Mouse (Mus musculus) CH12.LX (cell line): Measurements from ENCODE around the gene Pde4b. TPM values are rescaled to one million over a fixed set of nuclear protein-coding genes. Genes with fewer than 3 reads are reported as not detected.

Experiments
- DNase-seq: peaks from one replicate; pipeline ENCODE4 v3.0.0-alpha.2; 2013; ENCODE audit errors: extremely low read depth
- H3K27ac ChIP-seq: 2 replicates; pipeline ENCODE4 v1.5.1; 2012; ENCODE audit warnings: low read depth, mild to moderate bottlenecking, control low read depth, moderate library complexity; ENCODE audit not compliant: insufficient read depth
- H3K27me3 ChIP-seq: replicated peaks from 2 replicates; pipeline ENCODE3; 2012; ENCODE audit warnings: inconsistent platforms
- H3K36me3 ChIP-seq, 2 experiments: replicated peaks in 1 of 2; 2 replicates each; pipeline versions ENCODE3 to v1.6.1; 2012; ENCODE audit warnings: inconsistent platforms in 1 of 2, low read length in 1 of 2, mild to moderate bottlenecking in 1 of 2, mixed read lengths in 1 of 2, moderate library complexity in 1 of 2; ENCODE audit not compliant: control insufficient read depth in 1 of 2, insufficient read depth in 1 of 2
- H3K4me1 ChIP-seq, 2 experiments: 2 replicates each; pipeline ENCODE4 v1.6.1; 2012; ENCODE audit warnings: inconsistent platforms in 1 of 2, moderate library complexity in 1 of 2; ENCODE audit not compliant: insufficient read depth in 2 of 2, control insufficient read depth in 1 of 2
- H3K4me2 ChIP-seq: 2 replicates; pipeline ENCODE4 v1.6.1; 2012; ENCODE audit warnings: low read depth, mild to moderate bottlenecking, control low read depth; ENCODE audit not compliant: poor library complexity, insufficient read depth, severe bottlenecking
- H3K4me3 ChIP-seq, 3 experiments: fragments of 150-350 bp in 1 of 3; sonication (generic) in 1 of 3; replicated peaks in 1 of 3; 2 replicates each; pipeline versions ENCODE3 to v1.5.1; 2011 to 2012; ENCODE audit warnings: low read depth in 2 of 3, low read length in 2 of 3, mild to moderate bottlenecking in 2 of 3, moderate library complexity in 2 of 3, control low read depth in 1 of 3, improper control_type of control experiment in 1 of 3, inconsistent platforms in 1 of 3, mixed read lengths in 1 of 3; ENCODE audit not compliant: poor library complexity in 1 of 3
- H3K79me2 ChIP-seq: replicated peaks from 2 replicates; pipeline ENCODE4 v1.6.1; 2012; ENCODE audit warnings: mild to moderate bottlenecking, moderate library complexity; ENCODE audit not compliant: control insufficient read depth, poor library complexity, insufficient read depth, severe bottlenecking; ENCODE audit errors: extremely low read depth
- H3K9ac ChIP-seq: 2 replicates; pipeline ENCODE4 v1.6.1; 2012; ENCODE audit warnings: low read depth, mild to moderate bottlenecking, control low read depth, moderate library complexity; ENCODE audit not compliant: insufficient read depth
- H3K9me3 ChIP-seq: replicated peaks from 2 replicates; pipeline ENCODE3; 2012; ENCODE audit warnings: low read length, inconsistent platforms, mixed read lengths
- BHLHE40 ChIP-seq: IDR thresholded peaks from 2 replicates; pipeline ENCODE4 v1.6.1; 2011; ENCODE audit warnings: mild to moderate bottlenecking, low read depth, low read length, improper control_type of control experiment
- CHD2 ChIP-seq: IDR thresholded peaks from 2 replicates; pipeline ENCODE4 v1.6.1; 2011; ENCODE audit warnings: low read length, improper control_type of control experiment
- CTCF ChIP-seq, 2 experiments: IDR thresholded peaks in 1 of 2; conservative IDR thresholded peaks in 1 of 2; 2 replicates each; pipeline ENCODE4 v1.5.1; 2011 to 2012; ENCODE audit warnings: low read depth in 2 of 2, low read length in 2 of 2, improper control_type of control experiment in 1 of 2, inconsistent platforms in 1 of 2, mild to moderate bottlenecking in 1 of 2, moderate library complexity in 1 of 2
- E2F4 ChIP-seq: IDR thresholded peaks from 2 replicates; pipeline ENCODE4 v1.6.1; 2011; ENCODE audit warnings: low read depth, low read length, improper control_type of control experiment; ENCODE audit not compliant: insufficient replicate concordance
- EP300 ChIP-seq: IDR thresholded peaks from 2 replicates; pipeline ENCODE4 v1.6.1; 2011; ENCODE audit warnings: low read length, improper control_type of control experiment
- ETS1 ChIP-seq: conservative IDR thresholded peaks from 2 replicates; pipeline ENCODE4 v1.6.1; 2012; ENCODE audit warnings: low read depth, mild to moderate bottlenecking, inconsistent platforms, low read length, improper control_type of control experiment, moderate library complexity
- GABPA ChIP-seq: IDR thresholded peaks from 2 replicates; pipeline ENCODE4 v1.6.1; 2012; ENCODE audit warnings: low read depth, low read length, improper control_type of control experiment, inconsistent platforms; ENCODE audit not compliant: insufficient replicate concordance
- HCFC1 ChIP-seq: IDR thresholded peaks from 2 replicates; pipeline ENCODE4 v1.6.1; 2012; ENCODE audit warnings: low read depth, mild to moderate bottlenecking, inconsistent platforms, low read length, improper control_type of control experiment
- IRF4 ChIP-seq: IDR thresholded peaks from 2 replicates; pipeline ENCODE4 v1.6.1; 2014; ENCODE audit warnings: low read depth, mild to moderate bottlenecking, inconsistent platforms, low read length, improper control_type of control experiment
- KAT2A ChIP-seq: IDR thresholded peaks from 2 replicates; pipeline ENCODE4 v1.6.1; 2012; ENCODE audit warnings: low read length, improper control_type of control experiment, inconsistent platforms; ENCODE audit not compliant: insufficient replicate concordance
- MAFK ChIP-seq: IDR thresholded peaks from 2 replicates; pipeline ENCODE4 v1.6.1; 2011; ENCODE audit warnings: low read length, improper control_type of control experiment; ENCODE audit not compliant: insufficient replicate concordance
- MAX ChIP-seq: IDR thresholded peaks from 2 replicates; pipeline ENCODE4 v1.6.1; 2011; ENCODE audit warnings: low read length, improper control_type of control experiment
- RCOR1 ChIP-seq: conservative IDR thresholded peaks from 2 replicates; pipeline ENCODE4 v1.6.1; 2012; ENCODE audit warnings: low read depth, mild to moderate bottlenecking, inconsistent platforms, low read length, improper control_type of control experiment
- TCF12 ChIP-seq: IDR thresholded peaks from 2 replicates; pipeline ENCODE4 v1.6.1; 2014; ENCODE audit warnings: low read depth, mild to moderate bottlenecking, inconsistent platforms, low read length, improper control_type of control experiment
- ZC3H11A ChIP-seq: IDR thresholded peaks from 2 replicates; pipeline ENCODE4 v1.6.1; 2012; ENCODE audit warnings: low read depth, mild to moderate bottlenecking, inconsistent platforms, low read length, improper control_type of control experiment
- ZMIZ1 ChIP-seq: IDR thresholded peaks from 2 replicates; pipeline ENCODE4 v1.6.1; 2012; ENCODE audit warnings: low read depth, mild to moderate bottlenecking, inconsistent platforms, low read length, improper control_type of control experiment
- ZNF384 ChIP-seq: IDR thresholded peaks from 2 replicates; pipeline ENCODE4 v1.6.1; 2012; ENCODE audit warnings: low read depth, low read length, improper control_type of control experiment, inconsistent platforms
- dilution Hi-C: fragments of 300-500 bp; cut with MboI; formaldehyde crosslinking; loops from 2 replicates; pipeline ENCODE4 v1.14.3; 2020; ENCODE audit warnings: low sequenced_read_pairs; ENCODE audit not compliant: extremely low pct_unique_long_range_greater_than_20kb, extremely low pct_ligation_motif_present
- in situ Hi-C: fragments of 300-500 bp; cut with MboI; formaldehyde crosslinking; loops from 3 replicates; pipeline ENCODE4 v1.14.3; 2019; ENCODE audit warnings: low sequenced_read_pairs, low pct_ligation_motif_present, low pct_unique_long_range_greater_than_20kb, mixed read lengths
- polyA plus RNA-seq: library from polyadenylated mRNA; unstranded; fragments of >175 nt; gene quantifications from 2 replicates; pipeline ENCODE4 v1.2.1, GENCODE M21; 2012; ENCODE audit warnings: low read depth; ENCODE audit not compliant: insufficient read length
- total RNA-seq, 2 experiments: library from RNA; depleted of rRNA; stranded (reverse); fragments of 300-350 nt in 1 of 2; fragments of >200 nt in 1 of 2; gene quantifications; 2 replicates each; pipeline ENCODE4 v1.2.3; 2012 to 2014

Gene Pde4b
- total and polyA plus RNA-seq, 3 experiments, result 9.6 to 24.2 (median 21.8) TPM

DNA sequence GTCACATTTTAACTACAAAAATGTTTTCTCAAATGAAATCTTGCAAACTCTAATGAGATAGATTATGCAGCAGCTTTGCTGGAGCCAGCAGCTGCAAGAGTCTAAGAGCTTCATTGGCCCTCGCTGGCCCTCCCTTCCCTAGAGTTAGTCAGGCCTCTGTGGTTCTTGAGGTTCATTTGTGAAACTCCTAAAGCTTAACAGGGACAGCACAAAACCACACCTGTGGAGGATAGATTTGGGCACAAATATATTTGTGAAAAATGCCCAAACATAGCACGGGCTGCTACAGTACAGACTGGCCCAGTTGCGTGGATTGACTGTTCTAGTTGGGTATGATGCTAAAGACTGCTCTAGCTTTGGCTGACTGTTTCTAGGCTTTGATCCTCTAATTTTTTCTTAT lies 32.1 kb downstream of the Pde4b start:
- no peaks in the 10 kb centered on the region for H3K79me2 ChIP-seq
- H3K27ac ChIP-seq, result no peak overlapping the region
- no peaks in the 10 kb centered on the region for H3K27me3 ChIP-seq
- H3K4me3 ChIP-seq, result no peak overlapping the region
- no peak overlapping the region for H3K9ac ChIP-seq
- H3K4me1 ChIP-seq, result peaks cover 0 to 8% of the 10 kb centered on the region in 2 experiments; a peak in 2 of 4 replicates
- H3K36me3 ChIP-seq, result no peaks in the 10 kb centered on the region
- dilution Hi-C loops, result no loop called here
- in situ Hi-C loops, result no loop called here
- no peaks in the 10 kb centered on the region for H3K9me3 ChIP-seq
- H3K4me2 ChIP-seq, result no peak overlapping the region
- DNase-seq, result peak; percentile 69
- no peak for TF ChIP-seq ZMIZ1
- TF ChIP-seq EP300, result peak; percentile 60
- peak; percentile 55 for TF ChIP-seq BHLHE40
- TF ChIP-seq CHD2, result no peak

DNA sequence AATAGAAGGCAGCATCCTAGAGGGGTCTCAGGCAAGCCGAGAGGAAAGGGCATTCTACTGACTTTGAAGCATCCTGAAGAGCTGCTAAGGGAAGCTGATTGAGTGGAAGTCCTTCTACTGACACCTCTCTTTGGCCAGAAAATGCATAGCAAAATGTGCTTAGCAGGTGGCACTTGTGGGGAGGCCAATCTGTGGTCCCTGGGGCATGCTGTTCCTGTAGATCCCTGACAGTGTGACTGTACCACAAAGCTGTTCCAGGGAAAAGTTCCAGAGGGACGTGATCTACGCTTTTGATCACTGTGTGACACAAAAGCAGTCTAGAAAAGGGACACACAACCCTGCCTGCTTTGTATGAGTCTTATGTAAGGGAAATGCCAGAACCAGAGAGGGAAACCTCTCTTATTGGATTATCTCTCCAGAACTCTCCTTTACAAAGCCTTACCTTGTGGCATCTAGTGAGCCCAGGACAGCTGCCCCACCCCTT lies 49.1 kb downstream of the Pde4b start:
- DNase-seq, result no peak
- in situ Hi-C loops, result no loop called here

GRCm38 (mm10) chr4:102138346-102138745 lies 51.0 kb downstream of the Pde4b start:
- dilution Hi-C loops (no loop called here), in situ Hi-C loops (no loop called here)
- H3K79me2 ChIP-seq, result no peaks in the 10 kb centered on the region
- peaks cover 0 to 13% of the 10 kb centered on the region in 2 experiments; a peak in 2 of 4 replicates for H3K4me1 ChIP-seq
- peak overlapping the region; percentile 12; the same call in 1 of the 2 replicates for H3K4me2 ChIP-seq
- DNase-seq, result peak; percentile 31
- no peak overlapping the region for H3K9ac ChIP-seq
- H3K36me3 ChIP-seq, result no peaks in the 10 kb centered on the region
- no peak overlapping the region for H3K27ac ChIP-seq
- no peak overlapping the region for H3K4me3 ChIP-seq
- H3K27me3 ChIP-seq, result no peaks in the 10 kb centered on the region
- H3K9me3 ChIP-seq, result no peaks in the 10 kb centered on the region
- TF ChIP-seq ZC3H11A (no peak), GABPA (no peak), IRF4 (peak; percentile 55; the same call in 1 of the 2 replicates), MAFK (no peak), BHLHE40 (0 out of 2 replicates have a peak, but pooled peaks have one; percentile 14), E2F4 (no peak), ZNF384 (no peak), MAX (no peak), RCOR1 (no peak), EP300 (peak; percentile 59; the same call in 1 of the 2 replicates), HCFC1 (no peak), ETS1 (peak; percentile 23; the same call in 1 of the 2 replicates), CTCF (conservative IDR thresholded peaks at IDR 0.05 in 1 of 2, IDR thresholded peaks at IDR 0.05 in 1 of 2; ENCODE audit: low read depth in 2 of 2, low read length in 2 of 2) (no peak), ZMIZ1 (no peak), KAT2A (no peak)

More for the DNA sequence above, 49.1 kb downstream of the Pde4b start:
- Histone ChIP-seq H3K27me3 (no peaks in the 10 kb centered on the region), H3K36me3 (no peaks in the 10 kb centered on the region), H3K27ac (no peak overlapping the region), H3K4me3 (no peak overlapping the region), H3K9me3 (no peaks in the 10 kb centered on the region), H3K79me2 (no peaks in the 10 kb centered on the region), H3K9ac (no peak overlapping the region), H3K4me1 (peaks cover 0 to 13% of the 10 kb centered on the region in 2 experiments; a peak in 2 of 4 replicates), H3K4me2 (no peak overlapping the region)
- dilution Hi-C loops, result no loop called here
- TF ChIP-seq KAT2A (no peak), MAFK (no peak), TCF12 (no peak)
